Mouse (Mus musculus) c-Kit-positive CD71-negative TER-119-negative erythroid progenitor cells, embryonic 14.5 days (primary cell): ENCODE measurements around the gene Ciart.
"Not testable (repeated sequence)": the region's sequence is repeated elsewhere in the genome, so short reads cannot be mapped to it uniquely, and the experiment has no call there.

Experiments used
- DNase-seq: peaks from one replicate; pipeline ENCODE4 v3.0.0-alpha.2; 2013; ENCODE audit warnings: low read depth

Ciart gene

GRCm38 (mm10) chr3:95865050-95865449 lies 17.0 kb downstream of the Ciart start:
- no peak for DNase-seq

GRCm38 (mm10) chr3:95863578-95863977 lies 18.5 kb downstream of the Ciart start:
- no peak for DNase-seq

DNA sequence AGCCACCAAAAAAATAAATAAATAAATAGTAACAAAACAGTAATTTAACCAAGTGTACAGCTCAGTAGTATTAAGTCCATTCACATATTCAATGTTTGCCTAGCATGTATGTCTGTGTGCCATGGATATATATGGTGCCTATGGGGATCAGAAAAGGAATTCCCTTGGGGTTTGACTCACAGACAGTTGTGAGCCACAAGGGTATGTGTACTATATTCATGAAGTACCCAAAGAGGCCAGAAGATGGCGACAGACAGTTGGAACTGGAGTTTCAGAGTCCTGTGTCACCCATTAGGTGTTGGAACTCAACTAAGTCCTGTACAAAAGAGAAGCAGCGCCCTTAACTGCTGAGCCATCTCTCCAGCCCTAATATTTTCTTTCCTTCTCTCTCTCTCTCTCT lies 20.3 kb downstream of the Ciart start:
- peak; percentile 96 for DNase-seq

- no peak for DNase-seq
These were observed 20.8 kb downstream of the Ciart start for GRCm38 (mm10) chr3:95861216-95861615.

GRCm38 (mm10) chr3:95860323-95860722 lies 21.7 kb downstream of the Ciart start:
- DNase-seq: no peak

DNA sequence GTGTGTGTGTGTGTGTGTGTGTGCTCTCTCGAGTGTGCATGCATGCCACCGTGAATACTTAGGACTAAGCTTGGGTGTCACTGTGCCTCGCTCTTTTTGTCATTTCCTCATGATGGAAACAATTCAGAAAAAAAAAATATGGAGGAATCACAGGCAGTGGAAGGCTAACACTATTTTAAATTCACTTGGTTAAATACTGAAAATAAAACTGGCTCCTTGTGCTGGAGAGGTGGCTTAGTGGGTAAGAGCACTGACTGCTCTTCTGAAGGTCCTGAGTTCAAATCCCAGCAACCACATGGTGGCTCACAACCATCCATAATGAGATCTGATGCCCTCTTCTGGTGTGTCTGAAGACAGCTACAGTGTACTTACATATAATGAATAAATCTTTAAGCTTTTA lies 23.8 kb downstream of the Ciart start:
- not testable (repeated sequence) for DNase-seq

- DNase-seq: not testable (repeated sequence)
These were observed 25.0 kb downstream of the Ciart start for GRCm38 (mm10) chr3:95857050-95857449.

GRCm38 (mm10) chr3:95856115-95856514 lies 25.9 kb downstream of the Ciart start:
- no peak for DNase-seq

- DNase-seq: peak; percentile 84
These were observed 26.5 kb downstream of the Ciart start, which contains the start of gene Prpf3 for GRCm38 (mm10) chr3:95855502-95856089. Gene Prpf3, minus strand, starts transcription at chr3:95855885.

- no peak for DNase-seq
These were observed 30.7 kb downstream of the Ciart start for GRCm38 (mm10) chr3:95851317-95851716.

DNA sequence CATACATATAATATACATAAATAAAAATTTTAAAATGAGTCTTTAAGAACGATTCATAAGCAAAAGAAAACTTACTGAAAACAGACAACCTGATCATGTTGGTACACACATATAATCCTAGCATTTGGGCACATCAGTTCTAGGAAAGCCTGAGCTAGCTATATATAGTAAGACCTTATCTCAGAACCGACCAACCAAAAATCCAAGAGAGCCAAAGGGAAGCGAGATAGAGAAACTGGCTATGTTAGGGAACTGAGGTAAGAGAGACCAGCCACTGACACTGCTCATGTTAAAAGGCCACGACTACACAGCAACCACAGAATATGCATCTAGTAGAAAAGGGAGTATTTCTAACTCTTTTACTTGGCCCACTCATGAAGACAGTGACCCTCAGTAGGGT lies 31.4 kb downstream of the Ciart start:
- no peak for DNase-seq

DNA sequence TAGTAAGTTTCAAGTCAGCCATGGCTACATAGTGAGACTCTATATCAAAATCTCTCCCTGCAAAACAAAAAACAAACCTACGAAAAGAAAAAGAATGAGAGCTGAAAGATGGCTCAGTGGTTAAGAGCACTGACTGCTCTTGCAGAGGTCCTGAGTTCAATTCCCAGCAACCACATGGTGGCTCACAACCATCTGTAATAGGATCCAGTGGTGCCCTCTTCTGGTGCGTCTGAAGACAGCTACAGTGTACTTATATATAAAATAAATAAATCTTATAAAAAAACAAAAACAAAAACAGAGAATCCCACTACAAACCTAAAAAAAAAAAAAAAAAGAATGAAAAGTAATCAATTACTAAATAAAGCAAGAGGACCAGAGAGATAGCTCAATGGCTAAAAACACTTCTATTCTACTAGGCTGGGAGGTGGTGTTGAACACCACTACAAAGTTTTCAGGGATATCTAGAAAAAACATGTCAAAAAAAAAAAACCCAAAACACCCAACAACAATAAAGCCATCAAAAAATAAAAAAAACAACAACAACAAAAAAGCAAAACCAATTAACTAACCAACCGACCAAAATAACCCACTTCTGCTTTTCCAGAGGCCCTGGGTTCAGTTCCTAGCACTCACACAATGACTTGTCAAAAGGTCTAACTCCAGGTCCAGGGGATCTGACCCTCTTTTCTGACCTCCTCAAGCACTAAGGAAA lies 39.4 kb downstream of the Ciart start:
- DNase-seq: no peak

GRCm38 (mm10) chr3:95839250-95839649 lies 42.8 kb downstream of the Ciart start:
- no peak for DNase-seq

DNA sequence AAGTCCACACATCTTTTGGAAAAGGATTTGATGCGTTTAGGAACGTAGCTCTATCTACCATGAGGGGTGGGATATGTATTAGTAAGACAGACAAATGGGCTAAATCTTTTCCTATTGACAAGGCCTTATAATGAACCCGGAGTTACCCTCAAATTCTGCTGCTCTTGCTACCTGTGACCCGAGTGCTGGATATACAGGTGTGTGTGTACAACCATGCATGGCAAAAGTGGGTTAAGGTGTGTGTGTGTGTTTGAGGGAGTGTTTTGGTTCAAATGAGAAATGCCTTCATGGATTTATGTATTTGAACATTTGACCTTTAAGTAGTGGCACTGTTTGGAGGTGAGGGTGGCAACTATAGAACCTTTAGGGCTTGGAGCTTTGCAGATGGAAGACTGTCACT lies 53.0 kb downstream of the Ciart start:
- DNase-seq: no peak
